8 mouse cellular contexts compared by ENCODE assay signal in the genomic region with DNA sequence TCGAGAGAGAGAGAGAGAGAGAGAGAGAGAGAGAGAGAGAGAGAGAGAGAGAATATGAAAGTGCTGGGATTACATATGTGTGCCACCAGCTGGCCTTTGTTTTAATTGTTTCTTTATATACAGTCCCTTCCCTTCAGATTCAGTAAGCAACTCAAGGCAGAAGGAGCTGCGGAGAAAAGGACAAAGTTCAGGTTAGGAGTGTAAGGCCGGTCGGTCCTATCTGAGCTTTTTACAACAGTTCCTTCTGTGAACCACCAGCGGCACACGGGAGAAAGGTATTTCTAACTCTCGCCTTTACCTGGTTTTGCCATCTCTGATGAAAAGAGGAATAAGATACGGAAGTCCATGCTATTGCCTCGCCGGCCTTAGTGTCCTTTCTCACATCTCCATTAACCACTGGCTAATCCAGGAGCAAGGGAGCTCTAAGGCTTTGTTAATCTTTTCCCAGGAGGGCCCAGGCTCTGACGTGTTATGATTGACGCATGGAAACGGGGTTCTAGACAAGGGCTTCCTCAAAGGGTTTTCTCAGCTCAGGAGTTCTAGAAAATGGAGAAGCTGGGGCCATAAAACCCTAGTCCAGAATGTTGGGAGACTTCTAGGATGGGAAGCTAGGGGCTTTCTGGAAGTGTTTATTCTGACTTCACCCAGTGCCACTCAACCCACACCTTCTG. TPM values are rescaled to one million over a fixed set of nuclear protein-coding genes. Genes with fewer than 3 reads are reported as not detected.
DNase-seq lines count a peak whose midpoint lies in the region; ATAC-seq and TF ChIP-seq lines count a peak whose summit lies in the region.

No protein-coding gene starts in this region.

- no peaks in the 10 kb centered on the region for H3K27me3 ChIP-seq in heart, adult 2 months (ENCODE audit: control insufficient read depth, insufficient read depth, low read length)
- no peaks in the 10 kb centered on the region for H3K27me3 ChIP-seq in embryonic facial prominence, embryonic 15.5 days
- H3K27me3 ChIP-seq in midbrain, embryonic 13.5 days: peaks cover 15% of the 10 kb centered on the region

- H3K27ac ChIP-seq in heart, adult 2 months: peak overlapping the region; percentile 96
- peak overlapping the region; percentile 98 for H3K27ac ChIP-seq in embryonic facial prominence, embryonic 15.5 days (replicated peaks)
- no peak overlapping the region for H3K27ac ChIP-seq in midbrain, embryonic 13.5 days

- DNase-seq in heart, adult 2 months: no peak
- DNase-seq in heart, adult 9 months (ENCODE audit: low spot score in 2 of 2): no peak
- DNase-seq in kidney, adult 9 months: peak; percentile 91
- no peak for DNase-seq in thymus, postnatal 36 days
- DNase-seq in ovary, adult 18-20 months (ENCODE audit: low spot score): no peak
- DNase-seq in spleen, adult 18-20 months: no peak

- no peaks in the 10 kb centered on the region for H3K9me3 ChIP-seq in embryonic facial prominence, embryonic 15.5 days (replicated peaks)
- no peaks in the 10 kb centered on the region for H3K9me3 ChIP-seq in midbrain, embryonic 13.5 days

- H3K4me2 ChIP-seq in embryonic facial prominence, embryonic 15.5 days (replicated peaks): peak overlapping the region; percentile 84
- H3K4me2 ChIP-seq in midbrain, embryonic 13.5 days (replicated peaks): peak overlapping the region; percentile 86

- TF ChIP-seq CTCF in heart, adult 2 months (IDR thresholded peaks at IDR 0.05): no peak

- WGBS in heart, adult 2 months: 72% methylated on average over 13 of the region's 13 CpGs
- WGBS in embryonic facial prominence, embryonic 15.5 days: 61% methylated on average over 13 of the region's 13 CpGs
- 54% methylated on average over 13 of the region's 13 CpGs for WGBS in midbrain, embryonic 13.5 days

- no peaks in the 10 kb centered on the region for H3K79me2 ChIP-seq in heart, adult 2 months (replicated peaks; ENCODE audit: control insufficient read depth, insufficient read depth, low read length)

- H3K4me1 ChIP-seq in heart, adult 2 months (ENCODE audit: control insufficient read depth, insufficient read depth, low read length): peaks cover 1% of the 10 kb centered on the region; the same call in 1 of the 2 replicates
- peaks cover 40% of the 10 kb centered on the region for H3K4me1 ChIP-seq in embryonic facial prominence, embryonic 15.5 days
- peaks cover 19% of the 10 kb centered on the region for H3K4me1 ChIP-seq in midbrain, embryonic 13.5 days (replicated peaks)

- peak overlapping the region; percentile 95 for H3K9ac ChIP-seq in heart, adult 2 months (ENCODE audit: low read depth, low read length)
- H3K9ac ChIP-seq in embryonic facial prominence, embryonic 15.5 days: peak overlapping the region; percentile 95
- H3K9ac ChIP-seq in midbrain, embryonic 13.5 days (replicated peaks): peak overlapping the region; percentile 85; the same call in 1 of the 2 replicates

- H3K4me3 ChIP-seq in heart, adult 2 months: peak overlapping the region; percentile 95; the same call in 1 of the 2 replicates
- H3K4me3 ChIP-seq in embryonic facial prominence, embryonic 15.5 days (replicated peaks): peak overlapping the region; percentile 92
- H3K4me3 ChIP-seq in midbrain, embryonic 13.5 days (replicated peaks): peak overlapping the region; percentile 76

- no peak for TF ChIP-seq EP300 in heart, adult 2 months (IDR thresholded peaks at IDR 0.05; ENCODE audit: insufficient read depth, low read depth, low read length)

- H3K36me3 ChIP-seq in heart, adult 2 months (ENCODE audit: control insufficient read depth, insufficient read depth, low read length): no peaks in the 10 kb centered on the region
- H3K36me3 ChIP-seq in embryonic facial prominence, embryonic 15.5 days: peaks cover 9% of the 10 kb centered on the region
- H3K36me3 ChIP-seq in midbrain, embryonic 13.5 days: no peaks in the 10 kb centered on the region

- intact Hi-C loops in heart, adult 2 months (cut with DNase I): no loop called here

- ATAC-seq in embryonic facial prominence, embryonic 15.5 days (ENCODE audit: insufficient number of reproducible peaks, low FRiP score, low TSS enrichment, low read depth): no peak
- ATAC-seq in midbrain, embryonic 13.5 days: no peak

- TF ChIP-seq POLR2A in heart, adult 2 months (IDR thresholded peaks at IDR 0.05; ENCODE audit: insufficient read depth, low read depth, low read length): no peak

RNA-seq across cellular contexts. Expression of a gene that starts 8.1 kb away (rescaled TPM):
- 100 to 1,000 TPM; 132 to 156 TPM for total RNA-seq in heart, adult 2 months (2021)
- 83.2 and 101 TPM in 2 replicates for polyA plus RNA-seq in heart, adult 2 months (2012; rRNA removed)
- polyA plus RNA-seq in embryonic facial prominence, embryonic 15.5 days (2015; fragmentation: Nextera tagmentation; extraction: Ambion mirVana): 1,010 and 1,093 TPM in 2 replicates
- 127 and 141 TPM in 2 replicates for polyA plus RNA-seq in midbrain, embryonic 13.5 days (2015; fragmentation: Nextera tagmentation; extraction: Ambion mirVana)

RNA-seq across cellular contexts. Expression of a gene that starts 13.8 kb away (rescaled TPM):
- total RNA-seq in heart, adult 2 months (2021): 1 to 10 TPM; 5.2 to 5.9 TPM
- 19.4 and 24.9 TPM in 2 replicates for polyA plus RNA-seq in heart, adult 2 months (2012; rRNA removed)
- polyA plus RNA-seq in embryonic facial prominence, embryonic 15.5 days (2015; fragmentation: Nextera tagmentation; extraction: Ambion mirVana): 19.6 and 21.3 TPM in 2 replicates
- 14.8 and 20.9 TPM in 2 replicates for polyA plus RNA-seq in midbrain, embryonic 13.5 days (2015; fragmentation: Nextera tagmentation; extraction: Ambion mirVana)

RNA-seq across cellular contexts. Expression of a gene that starts 14.9 kb away (rescaled TPM):
- total RNA-seq in heart, adult 2 months (2021): 100 to 1,000 TPM; 181 to 201 TPM
- 229 and 234 TPM in 2 replicates for polyA plus RNA-seq in heart, adult 2 months (2012; rRNA removed)
- polyA plus RNA-seq in embryonic facial prominence, embryonic 15.5 days (2015; fragmentation: Nextera tagmentation; extraction: Ambion mirVana): 224 and 226 TPM in 2 replicates
- 266 and 289 TPM in 2 replicates for polyA plus RNA-seq in midbrain, embryonic 13.5 days (2015; fragmentation: Nextera tagmentation; extraction: Ambion mirVana)

RNA-seq across cellular contexts. Expression of a gene that starts 17.4 kb away (rescaled TPM):
- 1 to 10 TPM; 2.0 to 2.5 TPM for total RNA-seq in heart, adult 2 months (2021)
- 0.78 and 1.1 TPM in 2 replicates for polyA plus RNA-seq in heart, adult 2 months (2012; rRNA removed)
- polyA plus RNA-seq in embryonic facial prominence, embryonic 15.5 days (2015; fragmentation: Nextera tagmentation; extraction: Ambion mirVana): 6.1 TPM in 2 replicates
- polyA plus RNA-seq in midbrain, embryonic 13.5 days (2015; fragmentation: Nextera tagmentation; extraction: Ambion mirVana): 11.2 and 11.7 TPM in 2 replicates

RNA-seq across cellular contexts. Expression of a gene that starts 24.7 kb away (rescaled TPM):
- total RNA-seq in heart, adult 2 months (2021): 100 to 1,000 TPM; 140 to 155 TPM
- polyA plus RNA-seq in heart, adult 2 months (2012; rRNA removed): 151 and 206 TPM in 2 replicates
- 14.3 and 16.5 TPM in 2 replicates for polyA plus RNA-seq in embryonic facial prominence, embryonic 15.5 days (2015; fragmentation: Nextera tagmentation; extraction: Ambion mirVana)
- 1.7 and 2.5 TPM in 2 replicates for polyA plus RNA-seq in midbrain, embryonic 13.5 days (2015; fragmentation: Nextera tagmentation; extraction: Ambion mirVana)
